Mouse (Mus musculus) forebrain, embryonic 16.5 days (tissue): ENCODE data around the gene Mcm7. TPM values are rescaled to one million over a fixed set of nuclear protein-coding genes. Genes with fewer than 3 reads are reported as not detected.

ENCODE experiments used
- ATAC-seq: fragments of 200-750 bp; cut with Nextera tagmentation; 2 replicates; pipeline ENCODE4 v1.8.0; 2017; ENCODE audit warnings: mild to moderate bottlenecking, moderate library complexity
- H3K27ac ChIP-seq: fragments of 300-500 bp; sonication (generic); 2 replicates; pipeline ENCODE4 v1.5.1; 2014; ENCODE audit warnings: low read length, control low read depth
- H3K27me3 ChIP-seq: fragments of 300-500 bp; sonication (generic); replicated peaks from 2 replicates; pipeline ENCODE4 v1.6.1; 2014; ENCODE audit warnings: low read length; ENCODE audit not compliant: control insufficient read depth, insufficient read depth
- H3K36me3 ChIP-seq: fragments of 300-500 bp; sonication (generic); 2 replicates; pipeline ENCODE4 v1.6.1; 2014; ENCODE audit not compliant: control insufficient read depth, insufficient read depth
- H3K4me1 ChIP-seq: fragments of 300-500 bp; sonication (generic); replicated peaks from 2 replicates; pipeline ENCODE4 v1.6.1; 2014; ENCODE audit warnings: low read length; ENCODE audit not compliant: control insufficient read depth, insufficient read depth
- H3K4me2 ChIP-seq: fragments of 300-500 bp; sonication (generic); 2 replicates; pipeline ENCODE4 v1.6.1; 2014; ENCODE audit warnings: mild to moderate bottlenecking, low read length, control low read depth
- H3K4me3 ChIP-seq: fragments of 300-500 bp; sonication (generic); replicated peaks from 2 replicates; pipeline ENCODE4 v1.5.1; 2014; ENCODE audit warnings: mild to moderate bottlenecking, low read length, control low read depth
- H3K9ac ChIP-seq: fragments of 300-500 bp; sonication (generic); replicated peaks from 2 replicates; pipeline ENCODE4 v1.6.1; 2014; ENCODE audit warnings: low read depth, low read length, control low read depth
- H3K9me3 ChIP-seq: fragments of 300-500 bp; sonication (generic); 2 replicates; pipeline ENCODE4 v1.6.1; 2016; ENCODE audit warnings: low read length; ENCODE audit not compliant: control insufficient read depth
- WGBS: fragments of 180-500 bp; shearing (Covaris S2); extraction: QIAGEN DNeasy Blood & Tissue Kit; methylation state at CpG from one replicate; pipeline ENCODE4 v1.1.7; 2014; 5-methylcytosine and 5-hydroxymethylcytosine counted together
- polyA plus RNA-seq: library from polyadenylated mRNA; unstranded; fragments of >200 nt; fragmentation: Nextera tagmentation; extraction: Ambion mirVana; gene quantifications from 2 replicates; pipeline ENCODE4 v1.2.1, GENCODE M21; 2015

Gene Mcm7
- polyA plus RNA-seq, 1 experiment from 2014 or later = 173 TPM

GRCm38 (mm10) chr5:138160842-138161665, 11.2 kb downstream of the Mcm7 start, which contains the start of gene Cops6:
Cops6 (plus strand) TSS chr5:138161071.
- H3K4me3 ChIP-seq = peak within 1 kb of the TSS; percentile 77
- H3K9me3 ChIP-seq = no peaks in the 10 kb centered on the region
- H3K4me2 ChIP-seq = peak within 1 kb of the TSS; percentile 83
- ATAC-seq = peak; percentile 98
- under 1% methylated on average over 42 of the region's 42 CpGs for WGBS
- no peaks in the 10 kb centered on the region for H3K27me3 ChIP-seq
- peak within 1 kb of the TSS; percentile 75 for H3K27ac ChIP-seq
- H3K36me3 ChIP-seq = peaks cover 29% of the 10 kb centered on the region
- peak within 1 kb of the TSS; percentile 70 for H3K9ac ChIP-seq
- H3K4me1 ChIP-seq = peaks cover 21% of the 10 kb centered on the region

GRCm38 (mm10) chr5:138160224-138160762, 11.9 kb downstream of the Mcm7 start:
- no peaks in the 10 kb centered on the region for H3K27me3 ChIP-seq
- WGBS = 70% methylated on average over 7 of the region's 7 CpGs
- H3K4me2 ChIP-seq = peak overlapping the region; percentile 56
- ATAC-seq = no peak
- peak overlapping the region; percentile 77 for H3K4me3 ChIP-seq
- H3K4me1 ChIP-seq = peaks cover 18% of the 10 kb centered on the region
- peak overlapping the region; percentile 75 for H3K27ac ChIP-seq
- H3K9ac ChIP-seq = peak overlapping the region; percentile 70
- peaks cover 23% of the 10 kb centered on the region for H3K36me3 ChIP-seq
- no peaks in the 10 kb centered on the region for H3K9me3 ChIP-seq

GRCm38 (mm10) chr5:138155443-138155976, 16.7 kb downstream of the Mcm7 start, which contains the start of gene Zfp113:
Zfp113 (minus strand) TSS chr5:138155744.
- H3K27me3 ChIP-seq = no peaks in the 10 kb centered on the region
- H3K4me3 ChIP-seq = peak within 1 kb of the TSS; percentile 85
- WGBS = under 1% methylated on average over 31 of the region's 31 CpGs
- H3K4me2 ChIP-seq = peak within 1 kb of the TSS; percentile 81
- H3K9ac ChIP-seq = peak within 1 kb of the TSS; percentile 97
- H3K36me3 ChIP-seq = peaks cover 12% of the 10 kb centered on the region
- H3K9me3 ChIP-seq = no peaks in the 10 kb centered on the region
- peak; percentile 99 for ATAC-seq
- H3K27ac ChIP-seq = peak within 1 kb of the TSS; percentile 97
- H3K4me1 ChIP-seq = peaks cover 11% of the 10 kb centered on the region

- H3K4me2 ChIP-seq = peak overlapping the region; percentile 81
- H3K27ac ChIP-seq = no peak overlapping the region
Measured at GRCm38 (mm10) chr5:138154390-138154789, 17.8 kb downstream of the Mcm7 start.

GRCm38 (mm10) chr5:138138585-138138984, 33.6 kb downstream of the Mcm7 start:
- Histone ChIP-seq H3K27ac (no peak overlapping the region), H3K4me3 (no peak overlapping the region), H3K9me3 (no peaks in the 10 kb centered on the region), H3K27me3 (no peaks in the 10 kb centered on the region), H3K9ac (no peak overlapping the region), H3K36me3 (peaks cover 26% of the 10 kb centered on the region), H3K4me1 (no peaks in the 10 kb centered on the region), H3K4me2 (no peak overlapping the region)
- no peak for ATAC-seq
- 60% methylated on average over 4 of the region's 4 CpGs for WGBS

More at GRCm38 (mm10) chr5:138154390-138154789, 17.8 kb downstream of the Mcm7 start:
- ATAC-seq = no peak
- Histone ChIP-seq H3K4me3 (peak overlapping the region; percentile 85), H3K27me3 (no peaks in the 10 kb centered on the region), H3K9me3 (no peaks in the 10 kb centered on the region), H3K9ac (peak overlapping the region; percentile 97; the same call in 1 of the 2 replicates), H3K36me3 (peaks cover 15% of the 10 kb centered on the region), H3K4me1 (peaks cover 7% of the 10 kb centered on the region; the same call in 1 of the 2 replicates)
- 80% methylated on average over 3 of the region's 3 CpGs for WGBS

- 64% methylated on average over 8 of the region's 8 CpGs for WGBS
- Histone ChIP-seq H3K4me2 (no peak overlapping the region), H3K9ac (no peak overlapping the region), H3K9me3 (no peaks in the 10 kb centered on the region), H3K36me3 (peaks cover 26% of the 10 kb centered on the region), H3K4me3 (no peak overlapping the region), H3K27ac (no peak overlapping the region), H3K4me1 (no peaks in the 10 kb centered on the region), H3K27me3 (no peaks in the 10 kb centered on the region)
- ATAC-seq = peak; percentile 59; the same call in 1 of the 2 replicates
Measured at GRCm38 (mm10) chr5:138137935-138138549, 34.2 kb downstream of the Mcm7 start.

- 93% methylated on average over 4 of the region's 4 CpGs for WGBS
Measured at GRCm38 (mm10) chr5:138137257-138137656, 35.0 kb downstream of the Mcm7 start.

GRCm38 (mm10) chr5:138132425-138133064, 39.7 kb downstream of the Mcm7 start:
- Histone ChIP-seq H3K36me3 (peaks cover 50% of the 10 kb centered on the region), H3K27me3 (no peaks in the 10 kb centered on the region), H3K4me3 (no peak overlapping the region), H3K9me3 (no peaks in the 10 kb centered on the region), H3K4me1 (no peaks in the 10 kb centered on the region), H3K9ac (no peak overlapping the region), H3K27ac (no peak overlapping the region), H3K4me2 (no peak overlapping the region)
- ATAC-seq = no peak
- WGBS = 95% methylated on average over 5 of the region's 5 CpGs

More at GRCm38 (mm10) chr5:138137257-138137656, 35.0 kb downstream of the Mcm7 start:
- Histone ChIP-seq H3K27me3 (no peaks in the 10 kb centered on the region), H3K9me3 (no peaks in the 10 kb centered on the region), H3K27ac (no peak overlapping the region), H3K9ac (no peak overlapping the region), H3K4me1 (no peaks in the 10 kb centered on the region), H3K4me2 (no peak overlapping the region), H3K4me3 (no peak overlapping the region), H3K36me3 (peaks cover 30% of the 10 kb centered on the region)
- ATAC-seq = no peak
